Mouse (Mus musculus) small intestine, adult 2 months (tissue): ENCODE data around the gene Pitpnm3. TPM values are rescaled to one million over a fixed set of nuclear protein-coding genes. Genes with fewer than 3 reads are reported as not detected.

Experiments used
- H3K27ac ChIP-seq: fragments of 200-500 bp; 2 replicates; pipeline ENCODE4 v1.5.1; 2012; ENCODE audit warnings: low read depth, low read length, control low read depth, inconsistent platforms; ENCODE audit not compliant: insufficient read depth
- H3K27me3 ChIP-seq: fragments of 200-500 bp; 2 replicates; pipeline ENCODE4 v1.6.1; 2012; ENCODE audit warnings: mild to moderate bottlenecking, moderate library complexity, low read length, inconsistent platforms; ENCODE audit not compliant: control insufficient read depth, insufficient read depth
- H3K36me3 ChIP-seq: fragments of 200-500 bp; 2 replicates; pipeline ENCODE4 v1.6.1; 2012; ENCODE audit warnings: mild to moderate bottlenecking, low read length, control low read depth, inconsistent platforms; ENCODE audit not compliant: control insufficient read depth, insufficient read depth
- H3K4me1 ChIP-seq: fragments of 200-500 bp; 2 replicates; pipeline ENCODE4 v1.6.1; 2012; ENCODE audit warnings: low read length, inconsistent platforms, mixed read lengths; ENCODE audit not compliant: control insufficient read depth, insufficient read depth, insufficient read length
- H3K4me3 ChIP-seq: fragments of 200-500 bp; 2 replicates; pipeline ENCODE4 v1.5.1; 2012; ENCODE audit warnings: low read depth, mild to moderate bottlenecking, control low read depth, inconsistent platforms, low read length, moderate library complexity
- CTCF ChIP-seq: fragments of 200-500 bp; IDR thresholded peaks from 2 replicates; pipeline ENCODE4 v1.5.1; 2012; ENCODE audit warnings: low read depth, mild to moderate bottlenecking, control low read depth, inconsistent platforms, low read length, moderate library complexity, mixed read lengths; ENCODE audit not compliant: insufficient replicate concordance, insufficient read length; ENCODE audit errors: extremely low read depth
- POLR2A ChIP-seq: fragments of 200-500 bp; IDR thresholded peaks from 2 replicates; pipeline ENCODE4 v1.6.1; 2012; ENCODE audit warnings: low read depth, mild to moderate bottlenecking, control low read depth, inconsistent platforms, low read length, moderate library complexity
- WGBS: fragments of 180-500 bp; shearing (Covaris S2); methylation state at CpG from one replicate; pipeline ENCODE4 v1.1.7; 2018; 5-methylcytosine and 5-hydroxymethylcytosine counted together
- polyA plus RNA-seq: library from polyadenylated mRNA; depleted of rRNA; stranded (reverse); fragments of >200 nt; gene quantifications from 2 replicates; pipeline ENCODE4 v1.2.3, GENCODE M21; 2012

The Pitpnm3 gene
- polyA plus RNA-seq, 1 experiment: 3.0 TPM

DNA sequence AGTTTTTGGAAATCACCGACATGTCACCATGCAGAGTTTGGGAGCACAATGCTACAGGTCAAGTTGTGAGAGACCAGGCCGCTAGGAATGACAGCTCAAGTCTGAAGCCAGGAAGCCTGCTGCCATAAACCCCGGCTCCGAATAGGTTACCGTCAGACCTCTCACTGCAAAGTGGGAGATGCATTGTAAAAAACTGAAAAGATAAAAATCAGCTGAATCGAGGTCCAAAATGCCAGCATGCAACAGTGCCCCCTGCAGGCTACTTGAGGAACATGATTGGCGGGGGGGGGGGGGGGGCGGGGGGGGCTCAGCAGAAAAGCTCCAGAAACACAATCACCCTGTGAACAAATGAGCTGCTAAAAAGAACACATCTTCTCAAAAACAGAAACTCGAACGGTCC lies 112.0 kb downstream of the Pitpnm3 start:
- 25% methylated on average over 10 of the region's 10 CpGs for WGBS
- TF ChIP-seq CTCF (peak; percentile 38; the same call in 1 of the 2 replicates), POLR2A (no peak)
- H3K27ac ChIP-seq: no peak overlapping the region

DNA sequence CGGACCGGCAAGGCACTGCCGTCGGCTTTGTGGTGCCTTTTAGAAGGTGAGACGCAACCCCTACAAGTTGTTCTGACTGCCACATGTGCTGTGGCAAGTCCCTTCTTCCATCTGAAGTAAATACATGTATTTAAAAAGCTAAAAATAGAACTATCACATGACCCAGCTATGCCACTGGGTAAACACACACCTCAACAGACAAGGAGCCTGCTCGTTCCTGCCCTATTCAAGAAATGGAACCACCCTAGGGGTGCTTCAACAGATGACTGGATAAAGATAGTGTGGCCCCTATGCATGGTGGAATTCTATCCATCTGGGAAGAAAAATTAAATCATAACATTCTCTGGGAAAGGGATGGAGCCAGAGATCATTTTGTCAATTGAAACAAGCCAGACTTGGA lies 112.8 kb downstream of the Pitpnm3 start:
- TF ChIP-seq POLR2A (no peak), CTCF (no peak)
- Histone ChIP-seq H3K4me1 (no peaks in the 10 kb centered on the region), H3K27ac (no peak overlapping the region)

More for the DNA sequence above, 112.0 kb downstream of the Pitpnm3 start:
- Histone ChIP-seq H3K27me3 (no peaks in the 10 kb centered on the region), H3K4me1 (no peaks in the 10 kb centered on the region), H3K36me3 (no peaks in the 10 kb centered on the region), H3K4me3 (no peak overlapping the region)

DNA sequence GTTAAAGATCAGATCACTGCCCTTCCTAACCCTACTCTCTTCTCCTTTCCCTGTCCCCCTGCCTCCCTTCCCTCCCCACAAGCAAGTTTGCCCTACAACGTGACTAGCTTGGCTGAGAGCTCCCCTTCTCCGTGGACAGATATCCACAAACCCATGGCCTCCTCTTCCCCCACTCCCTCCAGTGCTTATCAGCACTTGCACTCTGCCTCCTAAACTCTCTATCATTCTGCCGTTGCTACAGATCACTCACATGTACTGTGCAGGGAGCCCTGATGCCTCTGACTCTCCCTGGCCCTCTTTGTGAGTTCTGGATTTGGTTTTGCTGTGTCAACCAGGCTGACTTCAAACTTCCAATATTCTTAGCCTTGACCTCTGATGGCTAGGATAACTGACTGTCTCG lies 114.6 kb downstream of the Pitpnm3 start:
- no peak overlapping the region for H3K27ac ChIP-seq
- H3K4me3 ChIP-seq: no peak overlapping the region
- H3K36me3 ChIP-seq: no peaks in the 10 kb centered on the region
- H3K4me1 ChIP-seq: no peaks in the 10 kb centered on the region
- no peak for TF ChIP-seq CTCF
- no peak for TF ChIP-seq POLR2A
- no peaks in the 10 kb centered on the region for H3K27me3 ChIP-seq
- 43% methylated on average over 4 of the region's 4 CpGs for WGBS

More for the DNA sequence above, 112.8 kb downstream of the Pitpnm3 start:
- WGBS: 61% methylated on average over 6 of the region's 6 CpGs
- Histone ChIP-seq H3K36me3 (no peaks in the 10 kb centered on the region), H3K4me3 (no peak overlapping the region), H3K27me3 (no peaks in the 10 kb centered on the region)

GRCm38 (mm10) chr11:72017253-72017601 lies 118.4 kb downstream of the Pitpnm3 start:
- Histone ChIP-seq H3K36me3 (no peaks in the 10 kb centered on the region), H3K27ac (no peak overlapping the region), H3K27me3 (no peaks in the 10 kb centered on the region), H3K4me3 (no peak overlapping the region), H3K4me1 (no peaks in the 10 kb centered on the region)
- TF ChIP-seq CTCF: no peak
- no peak for TF ChIP-seq POLR2A
- WGBS: 51% methylated on average over 9 of the region's 9 CpGs

GRCm38 (mm10) chr11:72016518-72017252 lies 118.9 kb downstream of the Pitpnm3 start:
- WGBS: 74% methylated on average over 13 of the region's 13 CpGs
- Histone ChIP-seq H3K36me3 (no peaks in the 10 kb centered on the region), H3K4me3 (no peak overlapping the region), H3K4me1 (no peaks in the 10 kb centered on the region), H3K27ac (no peak overlapping the region), H3K27me3 (no peaks in the 10 kb centered on the region)
- no peak for TF ChIP-seq POLR2A
- TF ChIP-seq CTCF: no peak

GRCm38 (mm10) chr11:72014674-72015073 lies 120.9 kb downstream of the Pitpnm3 start:
- no peak overlapping the region for H3K4me3 ChIP-seq
- H3K36me3 ChIP-seq: no peaks in the 10 kb centered on the region
- TF ChIP-seq CTCF: no peak
- no peak for TF ChIP-seq POLR2A
- H3K27ac ChIP-seq: no peak overlapping the region
- H3K27me3 ChIP-seq: no peaks in the 10 kb centered on the region
- no peaks in the 10 kb centered on the region; the same call in 1 of the 2 replicates for H3K4me1 ChIP-seq
- 70% methylated on average over 4 of the region's 4 CpGs for WGBS

DNA sequence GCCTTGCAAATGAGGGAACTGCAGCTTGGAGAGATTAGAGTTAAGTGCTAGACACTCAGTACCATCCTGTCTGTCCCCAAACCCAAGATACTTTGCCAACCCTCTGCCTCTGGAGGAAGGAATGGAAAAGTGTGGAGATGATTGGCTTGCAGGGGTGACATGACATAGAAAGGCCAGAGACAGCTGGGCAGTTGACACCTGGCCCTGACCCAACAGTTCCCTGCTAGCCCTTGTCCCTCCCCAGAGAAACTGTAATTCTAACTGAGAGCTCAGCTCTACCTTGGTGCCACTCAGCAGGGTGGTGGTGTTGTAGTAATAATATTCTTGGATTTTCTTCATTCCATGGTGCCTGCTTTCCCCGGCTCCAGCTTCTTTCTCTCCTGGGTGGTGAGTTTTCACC lies 123.6 kb downstream of the Pitpnm3 start:
- Histone ChIP-seq H3K27ac (no peak overlapping the region), H3K4me1 (no peaks in the 10 kb centered on the region; the same call in 1 of the 2 replicates), H3K27me3 (no peaks in the 10 kb centered on the region), H3K36me3 (no peaks in the 10 kb centered on the region), H3K4me3 (no peak overlapping the region)
- 82% methylated on average over 1 of the region's 1 CpGs for WGBS
- TF ChIP-seq POLR2A (no peak), CTCF (no peak)
